Mouse (Mus musculus) stomach, postnatal 0 days (tissue): ENCODE measurements around the gene Zfp593.

ENCODE experiments used
- CTCF ChIP-seq: IDR thresholded peaks from 2 replicates; pipeline ENCODE4 v1.5.1; 2016; ENCODE audit warnings: antibody characterized with exemption, low read depth, mild to moderate bottlenecking, moderate library complexity
- EP300 ChIP-seq: optimal IDR thresholded peaks from 2 replicates; pipeline ENCODE3; 2016; ENCODE audit warnings: antibody characterized with exemption

- no peak for TF ChIP-seq CTCF
- TF ChIP-seq EP300 = no peak
These were observed 38.8 kb downstream of the Zfp593 start for GRCm38 (mm10) chr4:134206488-134207053.
